Mouse (Mus musculus) intestine, embryonic 14.5 days (tissue): ENCODE results near the gene Mfsd8. TPM values are rescaled to one million over a fixed set of nuclear protein-coding genes. Genes with fewer than 3 reads are reported as not detected.

Source experiments
- polyA plus RNA-seq: library from polyadenylated mRNA; unstranded; fragments of >200 nt; fragmentation: Nextera tagmentation; extraction: Ambion mirVana; gene quantifications from 2 replicates; pipeline ENCODE4 v1.2.1, GENCODE M21; 2014

The Mfsd8 gene
- polyA plus RNA-seq, 1 experiment from 2014 or later, result 5.4 TPM

Other genes with a start within 250 kb of the Mfsd8 start
- gene Slc25a31, start 138.0 kb downstream of the Mfsd8 start, polyA plus RNA-seq, result 0.14 TPM in 1 of 2 replicates, not detected in the other
- gene Hspa4l, start 102.4 kb downstream of the Mfsd8 start, polyA plus RNA-seq, result 11.6 and 13.9 TPM in 2 replicates
- 51.4 and 57.5 TPM in 2 replicates for gene Plk4, start 46.9 kb downstream of the Mfsd8 start, polyA plus RNA-seq
- gene Abhd18, start 84 bp upstream of the Mfsd8 start, polyA plus RNA-seq, result 5.7 and 8.8 TPM in 2 replicates
- 0.41 and 0.42 TPM in 2 replicates for gene 1700034I23Rik, start 55.7 kb upstream of the Mfsd8 start, polyA plus RNA-seq
- gene Larp1b, start 102.9 kb upstream of the Mfsd8 start, polyA plus RNA-seq, result 6.2 and 6.3 TPM in 2 replicates
- 31.7 and 32.8 TPM in 2 replicates for gene Pgrmc2, start 236.2 kb upstream of the Mfsd8 start, polyA plus RNA-seq